Mouse (Mus musculus) CH12.LX (cell line): ENCODE results near the gene Gorasp1. TPM values are rescaled to one million over a fixed set of nuclear protein-coding genes. Genes with fewer than 3 reads are reported as not detected.

Experiments used
- DNase-seq: peaks from one replicate; pipeline ENCODE4 v3.0.0-alpha.2; 2013; ENCODE audit errors: extremely low read depth
- H3K27ac ChIP-seq: 2 replicates; pipeline ENCODE4 v1.5.1; 2012; ENCODE audit warnings: low read depth, mild to moderate bottlenecking, control low read depth, moderate library complexity; ENCODE audit not compliant: insufficient read depth
- H3K27me3 ChIP-seq: replicated peaks from 2 replicates; pipeline ENCODE3; 2012; ENCODE audit warnings: inconsistent platforms
- H3K36me3 ChIP-seq, 2 experiments: replicated peaks in 1 of 2; 2 replicates each; pipeline versions ENCODE3 to v1.6.1; 2012; ENCODE audit warnings: inconsistent platforms in 1 of 2, low read length in 1 of 2, mild to moderate bottlenecking in 1 of 2, mixed read lengths in 1 of 2, moderate library complexity in 1 of 2; ENCODE audit not compliant: control insufficient read depth in 1 of 2, insufficient read depth in 1 of 2
- H3K4me1 ChIP-seq, 2 experiments: 2 replicates each; pipeline ENCODE4 v1.6.1; 2012; ENCODE audit warnings: inconsistent platforms in 1 of 2, moderate library complexity in 1 of 2; ENCODE audit not compliant: insufficient read depth in 2 of 2, control insufficient read depth in 1 of 2
- H3K4me2 ChIP-seq: 2 replicates; pipeline ENCODE4 v1.6.1; 2012; ENCODE audit warnings: low read depth, mild to moderate bottlenecking, control low read depth; ENCODE audit not compliant: poor library complexity, insufficient read depth, severe bottlenecking
- H3K4me3 ChIP-seq, 3 experiments: fragments of 150-350 bp in 1 of 3; sonication (generic) in 1 of 3; replicated peaks in 1 of 3; 2 replicates each; pipeline versions ENCODE3 to v1.5.1; 2011 to 2012; ENCODE audit warnings: low read depth in 2 of 3, low read length in 2 of 3, mild to moderate bottlenecking in 2 of 3, moderate library complexity in 2 of 3, control low read depth in 1 of 3, improper control_type of control experiment in 1 of 3, inconsistent platforms in 1 of 3, mixed read lengths in 1 of 3; ENCODE audit not compliant: poor library complexity in 1 of 3
- H3K79me2 ChIP-seq: replicated peaks from 2 replicates; pipeline ENCODE4 v1.6.1; 2012; ENCODE audit warnings: mild to moderate bottlenecking, moderate library complexity; ENCODE audit not compliant: control insufficient read depth, poor library complexity, insufficient read depth, severe bottlenecking; ENCODE audit errors: extremely low read depth
- H3K9ac ChIP-seq: 2 replicates; pipeline ENCODE4 v1.6.1; 2012; ENCODE audit warnings: low read depth, mild to moderate bottlenecking, control low read depth, moderate library complexity; ENCODE audit not compliant: insufficient read depth
- H3K9me3 ChIP-seq: replicated peaks from 2 replicates; pipeline ENCODE3; 2012; ENCODE audit warnings: low read length, inconsistent platforms, mixed read lengths
- BHLHE40 ChIP-seq: IDR thresholded peaks from 2 replicates; pipeline ENCODE4 v1.6.1; 2011; ENCODE audit warnings: mild to moderate bottlenecking, low read depth, low read length, improper control_type of control experiment
- CHD1 ChIP-seq: IDR thresholded peaks from 2 replicates; pipeline ENCODE4 v1.6.1; 2012; ENCODE audit warnings: low read depth, low read length, improper control_type of control experiment, inconsistent platforms
- CHD2 ChIP-seq: IDR thresholded peaks from 2 replicates; pipeline ENCODE4 v1.6.1; 2011; ENCODE audit warnings: low read length, improper control_type of control experiment
- CTCF ChIP-seq, 2 experiments: IDR thresholded peaks in 1 of 2; conservative IDR thresholded peaks in 1 of 2; 2 replicates each; pipeline ENCODE4 v1.5.1; 2011 to 2012; ENCODE audit warnings: low read depth in 2 of 2, low read length in 2 of 2, improper control_type of control experiment in 1 of 2, inconsistent platforms in 1 of 2, mild to moderate bottlenecking in 1 of 2, moderate library complexity in 1 of 2
- E2F4 ChIP-seq: IDR thresholded peaks from 2 replicates; pipeline ENCODE4 v1.6.1; 2011; ENCODE audit warnings: low read depth, low read length, improper control_type of control experiment; ENCODE audit not compliant: insufficient replicate concordance
- ELF1 ChIP-seq: IDR thresholded peaks from 2 replicates; pipeline ENCODE4 v1.6.1; 2014; ENCODE audit warnings: low read depth, mild to moderate bottlenecking, inconsistent platforms, low read length, improper control_type of control experiment
- EP300 ChIP-seq: IDR thresholded peaks from 2 replicates; pipeline ENCODE4 v1.6.1; 2011; ENCODE audit warnings: low read length, improper control_type of control experiment
- ETS1 ChIP-seq: conservative IDR thresholded peaks from 2 replicates; pipeline ENCODE4 v1.6.1; 2012; ENCODE audit warnings: low read depth, mild to moderate bottlenecking, inconsistent platforms, low read length, improper control_type of control experiment, moderate library complexity
- GABPA ChIP-seq: IDR thresholded peaks from 2 replicates; pipeline ENCODE4 v1.6.1; 2012; ENCODE audit warnings: low read depth, low read length, improper control_type of control experiment, inconsistent platforms; ENCODE audit not compliant: insufficient replicate concordance
- HCFC1 ChIP-seq: IDR thresholded peaks from 2 replicates; pipeline ENCODE4 v1.6.1; 2012; ENCODE audit warnings: low read depth, mild to moderate bottlenecking, inconsistent platforms, low read length, improper control_type of control experiment
- IRF4 ChIP-seq: IDR thresholded peaks from 2 replicates; pipeline ENCODE4 v1.6.1; 2014; ENCODE audit warnings: low read depth, mild to moderate bottlenecking, inconsistent platforms, low read length, improper control_type of control experiment
- JUN ChIP-seq: IDR thresholded peaks from 2 replicates; pipeline ENCODE4 v1.6.1; 2011; ENCODE audit warnings: low read depth, mild to moderate bottlenecking, low read length, improper control_type of control experiment, moderate library complexity; ENCODE audit not compliant: insufficient read depth
- JUND ChIP-seq: conservative IDR thresholded peaks from 2 replicates; pipeline ENCODE4 v1.6.1; 2011; ENCODE audit warnings: low read depth, low read length, improper control_type of control experiment
- KAT2A ChIP-seq: IDR thresholded peaks from 2 replicates; pipeline ENCODE4 v1.6.1; 2012; ENCODE audit warnings: low read length, improper control_type of control experiment, inconsistent platforms; ENCODE audit not compliant: insufficient replicate concordance
- MAFK ChIP-seq: IDR thresholded peaks from 2 replicates; pipeline ENCODE4 v1.6.1; 2011; ENCODE audit warnings: low read length, improper control_type of control experiment; ENCODE audit not compliant: insufficient replicate concordance
- MAX ChIP-seq: IDR thresholded peaks from 2 replicates; pipeline ENCODE4 v1.6.1; 2011; ENCODE audit warnings: low read length, improper control_type of control experiment
- MAZ ChIP-seq: IDR thresholded peaks from 2 replicates; pipeline ENCODE4 v1.6.1; 2012; ENCODE audit warnings: low read depth, mild to moderate bottlenecking, inconsistent platforms, low read length, improper control_type of control experiment, moderate library complexity
- MEF2A ChIP-seq: IDR thresholded peaks from 2 replicates; pipeline ENCODE4 v1.6.1; 2014; ENCODE audit warnings: low read depth, mild to moderate bottlenecking, inconsistent platforms, low read length, improper control_type of control experiment, borderline replicate concordance
- MXI1 ChIP-seq: IDR thresholded peaks from 2 replicates; pipeline ENCODE4 v1.6.1; 2011; ENCODE audit warnings: mild to moderate bottlenecking, low read depth, low read length, improper control_type of control experiment
- MYC ChIP-seq: IDR thresholded peaks from 2 replicates; pipeline ENCODE4 v1.6.1; 2011; ENCODE audit warnings: low read depth, mild to moderate bottlenecking, improper control_type of control experiment, low read length
- NELFE ChIP-seq: IDR thresholded peaks from 2 replicates; pipeline ENCODE4 v1.6.1; 2011; ENCODE audit warnings: low read depth, low read length, improper control_type of control experiment
- NRF1 ChIP-seq: IDR thresholded peaks from 2 replicates; pipeline ENCODE4 v1.6.1; 2014; ENCODE audit warnings: low read depth, mild to moderate bottlenecking, inconsistent platforms, low read length, improper control_type of control experiment, moderate library complexity
- PAX5 ChIP-seq: IDR thresholded peaks from 2 replicates; pipeline ENCODE4 v1.6.1; 2012; ENCODE audit warnings: low read length, inconsistent platforms, mixed read lengths
- POLR2A ChIP-seq: IDR thresholded peaks from 2 replicates; pipeline ENCODE4 v1.6.1; 2011; ENCODE audit warnings: low read depth, mild to moderate bottlenecking, improper control_type of control experiment, low read length
- POLR2AphosphoS2 ChIP-seq: IDR thresholded peaks from 2 replicates; pipeline ENCODE4 v1.6.1; 2011; ENCODE audit warnings: low read depth, low read length, improper control_type of control experiment
- RAD21 ChIP-seq: IDR thresholded peaks from 2 replicates; pipeline ENCODE4 v1.6.1; 2011; ENCODE audit warnings: low read depth, mild to moderate bottlenecking, low read length, improper control_type of control experiment, moderate library complexity
- RCOR1 ChIP-seq: conservative IDR thresholded peaks from 2 replicates; pipeline ENCODE4 v1.6.1; 2012; ENCODE audit warnings: low read depth, mild to moderate bottlenecking, inconsistent platforms, low read length, improper control_type of control experiment
- SIN3A ChIP-seq: IDR thresholded peaks from 2 replicates; pipeline ENCODE4 v1.6.1; 2012; ENCODE audit warnings: low read length, improper control_type of control experiment, inconsistent platforms
- SMC3 ChIP-seq: IDR thresholded peaks from 2 replicates; pipeline ENCODE4 v1.6.1; 2011; ENCODE audit warnings: low read depth, low read length, improper control_type of control experiment
- TBP ChIP-seq: conservative IDR thresholded peaks from 2 replicates; pipeline ENCODE4 v1.6.1; 2011; ENCODE audit warnings: low read depth, low read length, improper control_type of control experiment
- TCF12 ChIP-seq: IDR thresholded peaks from 2 replicates; pipeline ENCODE4 v1.6.1; 2014; ENCODE audit warnings: low read depth, mild to moderate bottlenecking, inconsistent platforms, low read length, improper control_type of control experiment
- UBTF ChIP-seq: IDR thresholded peaks from 2 replicates; pipeline ENCODE4 v1.6.1; 2012; ENCODE audit warnings: low read depth, mild to moderate bottlenecking, inconsistent platforms, low read length, improper control_type of control experiment, moderate library complexity
- USF1 ChIP-seq: IDR thresholded peaks from 2 replicates; pipeline ENCODE4 v1.6.1; 2014; ENCODE audit warnings: low read depth, mild to moderate bottlenecking, inconsistent platforms, low read length, improper control_type of control experiment
- USF2 ChIP-seq: conservative IDR thresholded peaks from 2 replicates; pipeline ENCODE4 v1.6.1; 2011; ENCODE audit warnings: low read depth, low read length, improper control_type of control experiment
- ZC3H11A ChIP-seq: IDR thresholded peaks from 2 replicates; pipeline ENCODE4 v1.6.1; 2012; ENCODE audit warnings: low read depth, mild to moderate bottlenecking, inconsistent platforms, low read length, improper control_type of control experiment
- ZKSCAN1 ChIP-seq: IDR thresholded peaks from 2 replicates; pipeline ENCODE4 v1.6.1; 2012; ENCODE audit warnings: low read depth, inconsistent platforms, low read length, improper control_type of control experiment, borderline replicate concordance
- ZMIZ1 ChIP-seq: IDR thresholded peaks from 2 replicates; pipeline ENCODE4 v1.6.1; 2012; ENCODE audit warnings: low read depth, mild to moderate bottlenecking, inconsistent platforms, low read length, improper control_type of control experiment
- ZNF384 ChIP-seq: IDR thresholded peaks from 2 replicates; pipeline ENCODE4 v1.6.1; 2012; ENCODE audit warnings: low read depth, low read length, improper control_type of control experiment, inconsistent platforms
- dilution Hi-C: fragments of 300-500 bp; cut with MboI; formaldehyde crosslinking; loops from 2 replicates; pipeline ENCODE4 v1.14.3; 2020; ENCODE audit warnings: low sequenced_read_pairs; ENCODE audit not compliant: extremely low pct_unique_long_range_greater_than_20kb, extremely low pct_ligation_motif_present
- in situ Hi-C: fragments of 300-500 bp; cut with MboI; formaldehyde crosslinking; loops from 3 replicates; pipeline ENCODE4 v1.14.3; 2019; ENCODE audit warnings: low sequenced_read_pairs, low pct_ligation_motif_present, low pct_unique_long_range_greater_than_20kb, mixed read lengths
- polyA plus RNA-seq: library from polyadenylated mRNA; unstranded; fragments of >175 nt; gene quantifications from 2 replicates; pipeline ENCODE4 v1.2.1, GENCODE M21; 2012; ENCODE audit warnings: low read depth; ENCODE audit not compliant: insufficient read length
- total RNA-seq, 2 experiments: library from RNA; depleted of rRNA; stranded (reverse); fragments of 300-350 nt in 1 of 2; fragments of >200 nt in 1 of 2; gene quantifications; 2 replicates each; pipeline ENCODE4 v1.2.3; 2012 to 2014

The Gorasp1 gene
- total RNA-seq (2012; rRNA removed) = 10.9 and 12.6 TPM in 2 replicates
- 8.7 TPM in 2 replicates for total RNA-seq (2014; rRNA removed)
- polyA plus RNA-seq = 8.6 and 9.2 TPM in 2 replicates

DNA sequence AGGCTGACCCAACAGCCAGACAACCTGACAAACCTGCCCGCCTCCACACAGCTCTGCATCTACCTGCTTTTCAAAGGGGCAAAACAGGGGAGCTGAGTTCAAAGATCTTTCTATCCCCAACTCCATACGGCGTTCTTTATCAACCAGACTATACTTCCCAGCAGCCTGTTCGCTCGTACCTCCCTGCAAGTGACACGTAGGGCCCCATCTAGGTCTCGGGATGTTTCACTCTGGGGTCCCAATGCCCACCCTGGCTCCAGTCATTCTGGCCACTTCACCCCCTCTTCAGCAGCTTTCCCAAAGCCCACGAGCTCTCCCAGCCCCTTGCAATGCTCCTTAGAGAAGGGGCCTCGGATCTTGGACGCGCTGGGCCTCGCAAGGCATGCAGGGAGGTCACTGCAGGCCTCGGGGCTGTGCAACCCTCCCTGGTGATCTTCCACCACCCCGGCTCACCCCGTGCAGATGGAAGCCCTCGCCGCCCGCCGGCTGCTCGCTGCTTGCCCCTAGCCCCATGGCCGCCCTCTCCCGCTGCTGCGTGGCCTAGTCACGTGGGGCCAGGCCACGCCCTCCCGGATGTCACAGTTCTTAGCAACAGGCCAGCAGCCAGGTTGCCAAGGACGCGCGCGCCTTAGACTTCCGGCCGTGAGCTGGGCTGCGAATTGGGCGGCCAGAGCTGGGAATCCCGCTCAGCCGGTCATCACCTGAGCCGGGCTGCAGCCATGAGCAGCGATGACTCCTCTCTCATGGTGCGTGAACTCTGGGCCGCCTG is at the start of gene Gorasp1, which contains the start of gene Ttc21a:
TSS of gene Gorasp1 (minus strand) at position 561 of the 769 bp plus-strand sequence.
TSS of gene Ttc21a (plus strand) at position 602 of the 769 bp plus-strand sequence.
- Histone ChIP-seq H3K9ac (peak within 1 kb of the TSS; percentile 94), H3K9me3 (no peaks in the 10 kb centered on the region), H3K4me2 (peak within 1 kb of the TSS; percentile 87), H3K36me3 (peaks cover 9 to 27% of the 10 kb centered on the region in 2 experiments), H3K79me2 (no peaks in the 10 kb centered on the region), H3K27ac (no peak within 1 kb of the TSS), H3K27me3 (no peaks in the 10 kb centered on the region), H3K4me3 (peak within 1 kb of the TSS; percentile 68 to 95 (median 87)), H3K4me1 (peaks cover 10 to 33% of the 10 kb centered on the region in 2 experiments)
- TF ChIP-seq BHLHE40 (peak; percentile 76), USF1 (peak; percentile 96), MAFK (no peak), HCFC1 (peak; percentile 59), CHD2 (no peak), MXI1 (peak; percentile 98), ELF1 (peak; percentile 80), MAX (peak; percentile 96), MAZ (no peak), NRF1 (peak; percentile 42), CHD1 (no peak), MEF2A (no peak), POLR2AphosphoS2 (0 out of 2 replicates have a peak, but pooled peaks have one; percentile 36), SMC3 (no peak), ETS1 (0 out of 2 replicates have a peak, but pooled peaks have one; percentile 35), JUN (no peak), JUND (no peak), ZMIZ1 (peak; percentile 80), ZNF384 (no peak), KAT2A (no peak), POLR2A (peak; percentile 84), RAD21 (no peak), UBTF (no peak), IRF4 (peak; percentile 42; the same call in 1 of the 2 replicates), RCOR1 (no peak), PAX5 (no peak), SIN3A (peak; percentile 98), TCF12 (peak; percentile 54), EP300 (no peak), E2F4 (no peak), MYC (no peak), NELFE (peak; percentile 77; the same call in 1 of the 2 replicates), CTCF (conservative IDR thresholded peaks at IDR 0.05 in 1 of 2, IDR thresholded peaks at IDR 0.05 in 1 of 2; ENCODE audit: low read depth in 2 of 2, low read length in 2 of 2) (no peak), GABPA (no peak), ZKSCAN1 (no peak), TBP (no peak), ZC3H11A (no peak), USF2 (peak; percentile 89)
- in situ Hi-C loops (no loop called here), dilution Hi-C loops (no loop called here)
- DNase-seq = peak; percentile 93
